Mouse (Mus musculus) forebrain, postnatal 0 days (tissue): ENCODE measurements around the gene Prkar2b. TPM values are rescaled to one million over a fixed set of nuclear protein-coding genes. Genes with fewer than 3 reads are reported as not detected.

Experiments
- ATAC-seq: fragments of 200-750 bp; cut with Nextera tagmentation; 2 replicates; pipeline ENCODE4 v1.8.0; 2017; ENCODE audit warnings: mild to moderate bottlenecking, moderate library complexity
- DNase-seq: peaks from one replicate; pipeline ENCODE4 v3.0.0-alpha.2; 2015
- H3K27ac ChIP-seq: fragments of 300-500 bp; sonication (generic); 2 replicates; pipeline ENCODE4 v1.5.1; 2014; ENCODE audit warnings: low read depth, mild to moderate bottlenecking, antibody characterized with exemption, low read length, moderate library complexity, mixed read lengths
- H3K27me3 ChIP-seq: fragments of 300-500 bp; sonication (generic); 2 replicates; pipeline ENCODE4 v1.6.1; 2014; ENCODE audit warnings: mild to moderate bottlenecking, low read length, mixed read lengths; ENCODE audit not compliant: insufficient read depth
- H3K36me3 ChIP-seq: fragments of 300-500 bp; sonication (generic); 2 replicates; pipeline ENCODE4 v1.6.1; 2014; ENCODE audit warnings: mild to moderate bottlenecking, moderate library complexity; ENCODE audit not compliant: insufficient read depth
- H3K4me1 ChIP-seq: fragments of 300-500 bp; sonication (generic); 2 replicates; pipeline ENCODE4 v1.6.1; 2014; ENCODE audit warnings: antibody characterized with exemption; ENCODE audit not compliant: insufficient read depth
- H3K4me2 ChIP-seq: fragments of 300-500 bp; sonication (generic); 2 replicates; pipeline ENCODE4 v1.6.1; 2014; ENCODE audit warnings: low read depth, mild to moderate bottlenecking, moderate library complexity
- H3K4me3 ChIP-seq: fragments of 300-500 bp; sonication (generic); 2 replicates; pipeline ENCODE4 v1.5.1; 2014; ENCODE audit warnings: low read depth, low read length, mixed read lengths
- H3K9ac ChIP-seq: fragments of 300-500 bp; sonication (generic); 2 replicates; pipeline ENCODE4 v1.6.1; 2014; ENCODE audit warnings: mild to moderate bottlenecking
- H3K9me3 ChIP-seq: fragments of 300-500 bp; sonication (generic); 2 replicates; pipeline ENCODE4 v1.6.1; 2016; ENCODE audit warnings: low read length
- CTCF ChIP-seq: sonication (generic); IDR thresholded peaks from 2 replicates; pipeline ENCODE4 v1.5.1; 2016; ENCODE audit warnings: antibody characterized with exemption, control low read depth, low read depth
- WGBS: fragments of 180-500 bp; shearing (Covaris S2); extraction: QIAGEN DNeasy Blood & Tissue Kit; methylation state at CpG from one replicate; pipeline ENCODE4 v1.1.7; 2014; 5-methylcytosine and 5-hydroxymethylcytosine counted together
- polyA plus RNA-seq: library from polyadenylated mRNA; unstranded; fragments of >200 nt; fragmentation: Nextera tagmentation; extraction: Ambion mirVana; gene quantifications from 2 replicates; pipeline ENCODE4 v1.2.1, GENCODE M21; 2015
- total RNA-seq: library from RNA; depleted of rRNA; stranded (reverse); fragments of >200 nt; gene quantifications from 2 replicates; pipeline ENCODE4 v1.2.3, GENCODE M21; 2014

Prkar2b gene
- total and polyA plus RNA-seq, 2 experiments from 2014 or later, result 129 to 215 TPM

DNA sequence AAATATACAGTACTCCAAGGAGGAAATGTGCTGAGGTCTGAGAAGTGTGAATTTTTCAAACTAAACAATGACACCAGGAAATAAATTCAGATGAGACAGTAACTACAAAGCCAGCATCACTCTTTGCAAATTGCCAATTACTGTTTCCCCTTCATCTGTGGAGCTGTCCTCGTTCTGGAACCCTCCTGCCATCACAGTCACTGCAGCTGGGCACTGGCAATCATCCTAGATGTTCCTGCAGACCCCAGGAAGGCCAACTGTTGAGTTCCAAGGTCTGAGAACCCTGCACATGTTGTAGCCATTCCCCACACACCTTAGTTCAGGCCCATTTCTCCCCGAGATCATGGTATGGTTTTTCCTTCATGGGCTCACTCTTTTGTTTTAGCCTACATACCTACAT, 76.9 kb downstream of the Prkar2b start:
- DNase-seq, result no peak
- H3K9me3 ChIP-seq, result no peaks in the 10 kb centered on the region
- H3K27me3 ChIP-seq, result no peaks in the 10 kb centered on the region
- WGBS, result 30% methylated on average over 2 of the region's 2 CpGs
- H3K36me3 ChIP-seq, result no peaks in the 10 kb centered on the region
- TF ChIP-seq CTCF, result no peak
- H3K27ac ChIP-seq, result peak overlapping the region; percentile 59
- H3K4me2 ChIP-seq, result no peak overlapping the region
- ATAC-seq, result peak; percentile 26; the same call in 1 of the 2 replicates
- no peak overlapping the region for H3K9ac ChIP-seq
- H3K4me3 ChIP-seq, result no peak overlapping the region
- H3K4me1 ChIP-seq, result peaks cover 21% of the 10 kb centered on the region

DNA sequence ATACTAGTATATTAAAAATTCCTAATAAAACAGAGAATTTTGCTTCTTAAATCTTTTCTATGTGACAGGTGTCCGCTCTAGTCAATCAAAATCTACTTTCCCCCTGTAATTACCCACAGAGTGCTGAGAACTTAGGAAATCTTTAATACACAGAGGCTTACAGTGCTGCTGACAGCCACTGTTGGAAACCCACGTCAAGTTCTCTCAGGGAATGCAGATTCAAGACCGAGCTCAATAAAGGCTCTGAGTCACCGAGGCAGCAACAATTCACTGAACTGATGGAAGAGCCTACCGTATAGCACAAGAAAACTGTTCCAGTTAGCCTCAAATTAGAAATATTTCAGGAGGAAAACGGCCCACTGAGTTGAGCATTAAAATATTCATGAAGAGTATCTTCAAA, 77.3 kb downstream of the Prkar2b start:
- H3K27me3 ChIP-seq, result no peaks in the 10 kb centered on the region
- WGBS, result 23% methylated on average over 6 of the region's 6 CpGs
- no peak overlapping the region for H3K4me2 ChIP-seq
- DNase-seq (peak; percentile 44), ATAC-seq (peak; percentile 77; the same call in 1 of the 2 replicates)
- H3K4me3 ChIP-seq, result no peak overlapping the region
- H3K9ac ChIP-seq, result no peak overlapping the region
- TF ChIP-seq CTCF, result no peak
- H3K36me3 ChIP-seq, result no peaks in the 10 kb centered on the region
- no peaks in the 10 kb centered on the region for H3K9me3 ChIP-seq
- peak overlapping the region; percentile 59; the same call in 1 of the 2 replicates for H3K27ac ChIP-seq
- H3K4me1 ChIP-seq, result peaks cover 21% of the 10 kb centered on the region

GRCm38 (mm10) chr12:31983238-31983637, 77.9 kb downstream of the Prkar2b start:
- no peak for TF ChIP-seq CTCF
- H3K9ac ChIP-seq, result no peak overlapping the region
- H3K27ac ChIP-seq, result peak overlapping the region; percentile 45; the same call in 1 of the 2 replicates
- no peaks in the 10 kb centered on the region for H3K27me3 ChIP-seq
- peaks cover 21% of the 10 kb centered on the region for H3K4me1 ChIP-seq
- DNase-seq (peak; percentile 62), ATAC-seq (peak; percentile 57)
- H3K36me3 ChIP-seq, result no peaks in the 10 kb centered on the region
- 29% methylated on average over 7 of the region's 7 CpGs for WGBS
- H3K4me2 ChIP-seq, result peak overlapping the region; percentile 18
- H3K9me3 ChIP-seq, result no peaks in the 10 kb centered on the region
- H3K4me3 ChIP-seq, result no peak overlapping the region

DNA sequence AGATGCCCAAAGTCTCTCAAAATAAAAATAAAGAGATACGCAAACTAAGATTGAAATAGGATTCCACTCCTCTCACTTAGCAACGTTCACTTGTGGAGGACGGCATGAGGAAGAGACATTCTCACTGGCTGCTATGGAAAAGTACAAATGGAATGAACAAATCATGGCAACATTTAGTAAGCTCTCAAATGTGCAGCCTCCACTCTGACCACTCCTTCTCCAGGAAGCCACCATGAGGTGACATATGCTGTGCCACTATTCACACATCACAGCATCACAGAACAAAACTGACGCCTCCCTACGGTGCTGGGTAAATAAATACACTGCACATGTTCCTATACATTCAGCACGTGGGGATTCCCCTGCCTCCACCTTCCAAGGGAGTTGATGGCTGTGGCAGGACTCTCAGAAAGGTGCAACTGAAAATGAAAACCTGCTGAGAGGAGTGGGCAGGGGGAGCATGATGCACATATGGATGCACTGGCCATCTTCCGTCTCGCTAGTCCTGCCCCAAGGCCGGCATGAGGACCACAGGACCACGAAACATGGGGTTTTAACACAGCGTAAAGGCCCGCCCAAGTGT, 83.4 kb downstream of the Prkar2b start:
- Histone ChIP-seq H3K27ac (no peak overlapping the region), H3K9ac (no peak overlapping the region), H3K27me3 (no peaks in the 10 kb centered on the region), H3K36me3 (no peaks in the 10 kb centered on the region), H3K4me1 (no peaks in the 10 kb centered on the region), H3K4me3 (no peak overlapping the region), H3K9me3 (no peaks in the 10 kb centered on the region), H3K4me2 (no peak overlapping the region)
- WGBS, result 64% methylated on average over 12 of the region's 12 CpGs
- DNase-seq (no peak), ATAC-seq (no peak)
- no peak for TF ChIP-seq CTCF

GRCm38 (mm10) chr12:31976544-31976943, 84.6 kb downstream of the Prkar2b start:
- Histone ChIP-seq H3K27me3 (no peaks in the 10 kb centered on the region), H3K9me3 (no peaks in the 10 kb centered on the region), H3K9ac (no peak overlapping the region), H3K4me3 (no peak overlapping the region), H3K4me1 (no peaks in the 10 kb centered on the region), H3K27ac (0 out of 2 replicates have a peak overlapping the region, but pooled peaks have one; percentile 10), H3K36me3 (peaks cover under 1% of the 10 kb centered on the region), H3K4me2 (no peak overlapping the region)
- WGBS, result 53% methylated on average over 7 of the region's 7 CpGs
- peak; percentile 41 for DNase-seq
- TF ChIP-seq CTCF, result peak; percentile 67
- ATAC-seq, result peak; percentile 75

- WGBS, result 38% methylated on average over 13 of the region's 13 CpGs
- H3K4me1 ChIP-seq, result no peaks in the 10 kb centered on the region
- H3K27me3 ChIP-seq, result no peaks in the 10 kb centered on the region
- H3K9me3 ChIP-seq, result no peaks in the 10 kb centered on the region
- ATAC-seq, result peak; percentile 61
- no peak overlapping the region for H3K4me2 ChIP-seq
- no peak for TF ChIP-seq CTCF
- H3K4me3 ChIP-seq, result no peak overlapping the region
- H3K36me3 ChIP-seq, result peaks cover 7% of the 10 kb centered on the region
- no peak overlapping the region for H3K9ac ChIP-seq
- no peak overlapping the region for H3K27ac ChIP-seq
- DNase-seq, result peak; percentile 53
Measured at GRCm38 (mm10) chr12:31973473-31974172, 87.5 kb downstream of the Prkar2b start.

GRCm38 (mm10) chr12:31971547-31971946, 89.5 kb downstream of the Prkar2b start:
- H3K4me1 ChIP-seq, result no peaks in the 10 kb centered on the region
- DNase-seq, result no peak
- H3K9me3 ChIP-seq, result no peaks in the 10 kb centered on the region
- H3K9ac ChIP-seq, result no peak overlapping the region
- H3K36me3 ChIP-seq, result peaks cover 7% of the 10 kb centered on the region
- no peak overlapping the region for H3K4me3 ChIP-seq
- TF ChIP-seq CTCF, result no peak
- H3K4me2 ChIP-seq, result no peak overlapping the region
- WGBS, result 90% methylated on average over 8 of the region's 8 CpGs
- no peak overlapping the region for H3K27ac ChIP-seq
- no peak for ATAC-seq
- no peaks in the 10 kb centered on the region for H3K27me3 ChIP-seq
